Mouse (Mus musculus) CD4-positive, CD25-positive, alpha-beta regulatory T cell, adult 9 weeks (primary cell): ENCODE results near the gene Cxcr4. TPM values are rescaled to one million over a fixed set of nuclear protein-coding genes. Genes with fewer than 3 reads are reported as not detected.

ENCODE experiments used
- polyA plus RNA-seq: library from polyadenylated mRNA; unstranded; fragments of 100-300 nt; shearing (Covaris generic); gene quantifications from one replicate; pipeline ENCODE4 v1.2.1, GENCODE M21; 2017

Gene Cxcr4
- 26.7 TPM for polyA plus RNA-seq

DNA sequence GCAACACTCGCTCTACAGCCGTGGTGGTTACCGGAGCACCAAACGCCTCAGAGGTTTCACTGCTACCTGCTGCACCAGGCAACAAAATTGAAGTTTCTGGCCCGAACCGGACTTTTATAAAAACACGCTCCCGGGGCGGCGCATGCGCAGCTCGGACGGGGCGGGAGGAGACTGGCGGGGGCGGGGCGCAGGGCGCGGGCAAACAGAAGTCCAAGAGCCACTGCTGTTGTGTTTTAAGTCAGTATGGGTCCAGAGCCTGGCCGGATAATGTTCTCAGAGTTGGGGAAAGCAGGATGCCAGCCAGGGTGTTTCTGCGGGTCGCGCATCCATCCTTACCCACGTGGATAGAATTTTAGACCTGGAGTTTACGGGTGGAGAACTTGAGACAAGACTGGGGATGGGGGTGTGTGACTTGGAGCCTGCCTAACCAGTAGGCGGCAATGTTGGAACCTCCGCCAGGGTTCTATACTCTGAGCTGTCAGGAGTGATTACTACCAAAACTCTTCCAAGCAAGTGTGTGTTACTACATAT, at the start of gene Cxcr4:
TSS of gene Cxcr4 (minus strand) at position 83 of the 531 bp plus-strand sequence.

Other genes starting within 250 kb of the Cxcr4 start
- 80.2 TPM for gene Mcm6, start 232.6 kb downstream of the Cxcr4 start, polyA plus RNA-seq
- 190 TPM for gene Dars, start 174.9 kb downstream of the Cxcr4 start, polyA plus RNA-seq